Mouse (Mus musculus) embryonic facial prominence, embryonic 10.5 days (tissue): ENCODE data around the gene Shank2. TPM values are rescaled to one million over a fixed set of nuclear protein-coding genes. Genes with fewer than 3 reads are reported as not detected.

Experiments
- DNase-seq: peaks from one replicate; pipeline ENCODE4 v3.0.0-alpha.2; 2017; ENCODE audit warnings: low spot score
- H3K27ac ChIP-seq: fragments of 300-500 bp; sonication (generic); replicated peaks from 2 replicates; pipeline ENCODE4 v1.5.1; 2016; ENCODE audit warnings: mild to moderate bottlenecking
- H3K27me3 ChIP-seq: fragments of 300-500 bp; sonication (generic); replicated peaks from 2 replicates; pipeline ENCODE4 v1.6.1; 2016; ENCODE audit warnings: low read depth, mild to moderate bottlenecking; ENCODE audit not compliant: poor library complexity, severe bottlenecking
- H3K36me3 ChIP-seq: fragments of 300-500 bp; sonication (generic); replicated peaks from 2 replicates; pipeline ENCODE4 v1.6.1; 2016; ENCODE audit warnings: mild to moderate bottlenecking, moderate library complexity
- H3K4me1 ChIP-seq: fragments of 300-500 bp; sonication (generic); 2 replicates; pipeline ENCODE4 v1.6.1; 2016
- H3K4me3 ChIP-seq: fragments of 300-500 bp; sonication (generic); 2 replicates; pipeline ENCODE4 v1.5.1; 2016; ENCODE audit warnings: mild to moderate bottlenecking, moderate library complexity
- H3K9me3 ChIP-seq: fragments of 300-500 bp; sonication (generic); 2 replicates; pipeline ENCODE4 v1.6.1; 2016; ENCODE audit warnings: mild to moderate bottlenecking
- WGBS: fragments of 180-500 bp; shearing (Covaris S2); methylation state at CpG from one replicate; pipeline ENCODE4 v1.1.7; 2016; 5-methylcytosine and 5-hydroxymethylcytosine counted together
- polyA plus RNA-seq: library from polyadenylated mRNA; unstranded; fragments of >200 nt; fragmentation: Nextera tagmentation; extraction: Ambion mirVana; gene quantifications from 2 replicates; pipeline ENCODE4 v1.2.1, GENCODE M21; 2016

Gene Shank2
- polyA plus RNA-seq, 1 experiment from 2014 or later = 0.75 TPM

- Histone ChIP-seq H3K4me1 (no peaks in the 10 kb centered on the region), H3K27me3 (no peaks in the 10 kb centered on the region), H3K27ac (no peak overlapping the region), H3K36me3 (no peaks in the 10 kb centered on the region), H3K9me3 (no peaks in the 10 kb centered on the region), H3K4me3 (no peak overlapping the region)
- 73% methylated on average over 11 of the region's 11 CpGs for WGBS
- DNase-seq = no peak
Measured at GRCm38 (mm10) chr7:144187869-144188430, 186.2 kb downstream of the Shank2 start.

- H3K27me3 ChIP-seq = no peaks in the 10 kb centered on the region
- DNase-seq = no peak
- H3K4me1 ChIP-seq = no peaks in the 10 kb centered on the region
- no peaks in the 10 kb centered on the region for H3K9me3 ChIP-seq
- H3K27ac ChIP-seq = no peak overlapping the region
- H3K4me3 ChIP-seq = no peak overlapping the region
- no peaks in the 10 kb centered on the region for H3K36me3 ChIP-seq
- 85% methylated on average over 4 of the region's 4 CpGs for WGBS
Measured at GRCm38 (mm10) chr7:144189446-144189845, 187.7 kb downstream of the Shank2 start.

GRCm38 (mm10) chr7:144198491-144198890, 196.8 kb downstream of the Shank2 start:
- Histone ChIP-seq H3K36me3 (no peaks in the 10 kb centered on the region), H3K27ac (no peak overlapping the region), H3K27me3 (no peaks in the 10 kb centered on the region), H3K4me1 (no peaks in the 10 kb centered on the region), H3K9me3 (no peaks in the 10 kb centered on the region), H3K4me3 (no peak overlapping the region)
- DNase-seq = no peak
- 94% methylated on average over 2 of the region's 2 CpGs for WGBS

- no peaks in the 10 kb centered on the region for H3K9me3 ChIP-seq
- DNase-seq = no peak
- H3K4me3 ChIP-seq = no peak overlapping the region
- H3K36me3 ChIP-seq = no peaks in the 10 kb centered on the region
- H3K4me1 ChIP-seq = peaks cover 4% of the 10 kb centered on the region
- WGBS = 83% methylated on average over 7 of the region's 7 CpGs
- no peak overlapping the region for H3K27ac ChIP-seq
- no peaks in the 10 kb centered on the region for H3K27me3 ChIP-seq
Measured at GRCm38 (mm10) chr7:144202017-144202682, 200.4 kb downstream of the Shank2 start.

- Histone ChIP-seq H3K27me3 (no peaks in the 10 kb centered on the region), H3K4me1 (peaks cover 4% of the 10 kb centered on the region), H3K36me3 (no peaks in the 10 kb centered on the region), H3K4me3 (no peak overlapping the region), H3K27ac (no peak overlapping the region), H3K9me3 (no peaks in the 10 kb centered on the region)
- 80% methylated on average over 3 of the region's 3 CpGs for WGBS
- no peak for DNase-seq
Measured at GRCm38 (mm10) chr7:144204290-144204689, 202.6 kb downstream of the Shank2 start.

- Histone ChIP-seq H3K27ac (no peak overlapping the region), H3K4me1 (peaks cover 4% of the 10 kb centered on the region), H3K9me3 (no peaks in the 10 kb centered on the region), H3K4me3 (no peak overlapping the region), H3K27me3 (no peaks in the 10 kb centered on the region), H3K36me3 (no peaks in the 10 kb centered on the region)
- DNase-seq = no peak
- WGBS = 85% methylated on average over 1 of the region's 1 CpGs
Measured at GRCm38 (mm10) chr7:144205161-144205560, 203.4 kb downstream of the Shank2 start.

GRCm38 (mm10) chr7:144205837-144206236, 204.1 kb downstream of the Shank2 start:
- no peaks in the 10 kb centered on the region for H3K27me3 ChIP-seq
- no peaks in the 10 kb centered on the region for H3K36me3 ChIP-seq
- DNase-seq = no peak
- H3K9me3 ChIP-seq = no peaks in the 10 kb centered on the region
- H3K4me3 ChIP-seq = no peak overlapping the region
- H3K4me1 ChIP-seq = peaks cover 4% of the 10 kb centered on the region
- WGBS = 87% methylated on average over 3 of the region's 3 CpGs
- H3K27ac ChIP-seq = no peak overlapping the region

GRCm38 (mm10) chr7:144206254-144206653, 204.5 kb downstream of the Shank2 start:
- DNase-seq = no peak
- WGBS = 83% methylated on average over 5 of the region's 5 CpGs
- no peaks in the 10 kb centered on the region for H3K9me3 ChIP-seq

GRCm38 (mm10) chr7:144207100-144207499, 205.4 kb downstream of the Shank2 start:
- Histone ChIP-seq H3K27ac (no peak overlapping the region), H3K36me3 (no peaks in the 10 kb centered on the region), H3K27me3 (no peaks in the 10 kb centered on the region), H3K4me1 (peaks cover 4% of the 10 kb centered on the region), H3K9me3 (no peaks in the 10 kb centered on the region), H3K4me3 (no peak overlapping the region)
- DNase-seq = no peak
- 87% methylated on average over 6 of the region's 6 CpGs for WGBS

More at GRCm38 (mm10) chr7:144206254-144206653, 204.5 kb downstream of the Shank2 start:
- Histone ChIP-seq H3K27ac (no peak overlapping the region), H3K4me1 (peaks cover 4% of the 10 kb centered on the region), H3K36me3 (no peaks in the 10 kb centered on the region), H3K4me3 (no peak overlapping the region), H3K27me3 (no peaks in the 10 kb centered on the region)

- H3K27me3 ChIP-seq = no peaks in the 10 kb centered on the region
- WGBS = 28% methylated on average over 7 of the region's 7 CpGs
- peaks cover 4% of the 10 kb centered on the region for H3K4me1 ChIP-seq
- no peak overlapping the region for H3K27ac ChIP-seq
- no peaks in the 10 kb centered on the region for H3K9me3 ChIP-seq
- H3K4me3 ChIP-seq = no peak overlapping the region
- no peaks in the 10 kb centered on the region for H3K36me3 ChIP-seq
- peak; percentile 49 for DNase-seq
Measured at GRCm38 (mm10) chr7:144207849-144208248, 206.1 kb downstream of the Shank2 start.

- no peaks in the 10 kb centered on the region for H3K27me3 ChIP-seq
- H3K4me3 ChIP-seq = no peak overlapping the region
- H3K9me3 ChIP-seq = no peaks in the 10 kb centered on the region
- 48% methylated on average over 1 of the region's 1 CpGs for WGBS
- H3K27ac ChIP-seq = no peak overlapping the region
- peaks cover 4% of the 10 kb centered on the region for H3K4me1 ChIP-seq
- DNase-seq = no peak
- no peaks in the 10 kb centered on the region for H3K36me3 ChIP-seq
Measured at GRCm38 (mm10) chr7:144208628-144209027, 206.9 kb downstream of the Shank2 start.

GRCm38 (mm10) chr7:144210526-144210925, 208.8 kb downstream of the Shank2 start:
- DNase-seq = no peak
- Histone ChIP-seq H3K36me3 (no peaks in the 10 kb centered on the region), H3K4me3 (no peak overlapping the region), H3K27ac (no peak overlapping the region), H3K9me3 (no peaks in the 10 kb centered on the region), H3K27me3 (no peaks in the 10 kb centered on the region), H3K4me1 (no peaks in the 10 kb centered on the region)
- WGBS = 87% methylated on average over 9 of the region's 9 CpGs

- no peak for DNase-seq
- Histone ChIP-seq H3K36me3 (no peaks in the 10 kb centered on the region), H3K27me3 (no peaks in the 10 kb centered on the region), H3K4me1 (no peaks in the 10 kb centered on the region), H3K9me3 (no peaks in the 10 kb centered on the region), H3K4me3 (no peak overlapping the region), H3K27ac (no peak overlapping the region)
Measured at GRCm38 (mm10) chr7:144212694-144213093, 211.0 kb downstream of the Shank2 start.
